Mouse (Mus musculus): ENCODE measurements around the gene Adgrf3. TPM values are rescaled to one million over a fixed set of nuclear protein-coding genes. Genes with fewer than 3 reads are reported as not detected.
"Not testable (repeated sequence)": the region's sequence is repeated elsewhere in the genome, so short reads cannot be mapped to it uniquely, and the experiment has no call there.

Gene Adgrf3
- polyA plus RNA-seq, 1 experiment from 2014 or later, result 0.18 TPM

DNA sequence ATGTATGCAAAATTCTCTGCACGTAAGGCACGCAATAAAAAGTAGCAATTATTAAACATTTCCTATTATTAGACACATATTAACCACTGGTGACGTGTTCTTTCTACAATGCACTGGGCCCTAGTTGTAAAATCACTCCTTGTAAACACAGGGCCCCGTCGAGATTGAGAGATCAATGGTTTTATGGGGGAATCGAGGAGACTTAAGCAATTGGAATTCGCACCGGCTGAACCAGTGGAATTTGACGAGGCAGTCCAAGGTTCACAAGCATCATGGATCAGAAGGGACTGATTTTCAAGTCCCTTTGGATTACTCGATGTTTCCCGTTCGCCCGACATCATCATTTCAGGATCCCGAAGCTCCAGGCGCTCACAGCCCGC, 26.4 kb upstream of the Adgrf3 start:
- H3K4me2 ChIP-seq (replicated peaks), result peak overlapping the region; percentile 74

DNA sequence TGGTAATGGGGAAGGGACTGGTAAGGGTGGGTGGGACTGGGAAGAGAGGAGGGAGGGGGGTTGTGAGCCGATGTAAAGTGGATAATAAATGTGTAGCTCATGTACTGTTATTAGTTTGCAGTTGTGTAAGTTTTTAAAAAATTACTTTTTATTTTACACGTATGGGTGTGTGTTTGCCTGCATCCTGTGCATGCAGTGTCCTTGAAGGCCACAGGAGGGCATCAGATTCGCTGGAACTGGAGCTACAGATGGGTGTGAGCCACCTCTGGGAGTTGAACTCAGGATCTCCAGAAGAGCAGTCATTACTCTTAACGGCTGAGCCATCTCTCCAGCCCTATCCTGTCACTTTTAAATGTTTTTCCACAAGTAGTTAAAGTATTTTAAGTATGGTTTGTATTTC, 25.4 kb upstream of the Adgrf3 start:
- no peak overlapping the region for H3K4me2 ChIP-seq (replicated peaks)
- H3K36me3 ChIP-seq, result 0 out of 2 replicates have a peak, but pooled peaks cover 2% of the 10 kb centered on the region
- H3K27me3 ChIP-seq, result no peaks in the 10 kb centered on the region
- H3K9me3 ChIP-seq, result no peaks in the 10 kb centered on the region
- no peak overlapping the region for H3K9ac ChIP-seq
- peaks cover 14% of the 10 kb centered on the region for H3K4me1 ChIP-seq
- no peak for ATAC-seq (ENCODE audit: insufficient number of reproducible peaks, insufficient read depth, low FRiP score, low TSS enrichment)
- WGBS, result 80% methylated on average over 4 of the region's 4 CpGs
- H3K4me3 ChIP-seq, result no peak overlapping the region
- H3K27ac ChIP-seq, result no peak overlapping the region

More for the DNA sequence above, 26.4 kb upstream of the Adgrf3 start:
- no peak for ATAC-seq (ENCODE audit: insufficient number of reproducible peaks, insufficient read depth, low FRiP score, low TSS enrichment)
- peak overlapping the region; percentile 63 for H3K9ac ChIP-seq
- peaks cover 14% of the 10 kb centered on the region for H3K4me1 ChIP-seq
- H3K27me3 ChIP-seq, result no peaks in the 10 kb centered on the region
- H3K36me3 ChIP-seq, result 0 out of 2 replicates have a peak, but pooled peaks cover 2% of the 10 kb centered on the region
- peak overlapping the region; percentile 67 for H3K4me3 ChIP-seq
- peak overlapping the region; percentile 72 for H3K27ac ChIP-seq
- no peaks in the 10 kb centered on the region for H3K9me3 ChIP-seq
- WGBS, result 49% methylated on average over 16 of the region's 16 CpGs

DNA sequence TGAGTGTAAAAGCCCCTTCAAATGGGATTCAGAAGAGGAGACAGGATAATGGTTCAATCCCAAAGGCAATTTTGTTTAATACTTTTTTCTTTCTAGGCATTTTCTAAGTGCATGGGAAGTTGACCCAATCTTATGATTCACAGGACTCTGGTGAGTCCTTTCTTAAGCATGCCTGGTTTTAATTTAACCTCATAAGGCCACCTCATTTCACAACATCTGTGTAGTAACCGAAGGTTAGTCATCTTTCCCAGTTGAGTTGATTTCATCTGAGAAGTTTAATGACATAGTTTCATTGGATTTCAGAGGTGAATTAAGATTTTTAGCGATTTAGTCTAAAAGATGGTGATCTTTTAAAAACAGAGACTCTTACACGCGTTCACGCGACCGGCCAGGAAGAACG, 17.2 kb upstream of the Adgrf3 start:
- H3K4me1 ChIP-seq, result no peaks in the 10 kb centered on the region
- H3K27ac ChIP-seq, result no peak overlapping the region
- 96% methylated on average over 8 of the region's 8 CpGs for WGBS

DNA sequence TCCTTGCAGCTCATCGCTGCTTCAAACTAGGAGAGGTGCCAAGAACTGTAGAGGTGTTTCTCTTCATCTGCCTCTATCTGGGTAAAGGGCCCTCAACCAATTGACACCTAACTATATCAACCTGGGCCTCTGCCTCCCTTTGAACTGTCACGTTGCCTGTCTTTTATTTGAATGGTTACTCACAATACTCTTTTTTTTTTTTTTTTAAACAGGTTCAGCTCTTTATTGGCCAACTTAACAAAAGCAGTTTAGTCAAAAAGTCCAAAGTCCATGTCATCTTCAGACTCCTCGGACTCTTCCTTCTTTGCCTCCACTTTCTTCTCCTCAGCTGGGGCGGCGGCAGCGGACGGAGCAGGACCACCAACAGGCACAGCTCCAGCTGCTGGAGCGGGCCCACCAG, 15.1 kb upstream of the Adgrf3 start:
- Histone ChIP-seq H3K4me1 (no peaks in the 10 kb centered on the region), H3K9ac (no peak overlapping the region), H3K9me3 (no peaks in the 10 kb centered on the region), H3K4me2 (replicated peaks) (no peak overlapping the region), H3K27me3 (no peaks in the 10 kb centered on the region), H3K36me3 (no peaks in the 10 kb centered on the region), H3K27ac (no peak overlapping the region), H3K4me3 (no peak overlapping the region)
- no peak for ATAC-seq (ENCODE audit: insufficient number of reproducible peaks, insufficient read depth, low FRiP score, low TSS enrichment)
- 92% methylated on average over 8 of the region's 8 CpGs for WGBS

More for the DNA sequence above, 17.2 kb upstream of the Adgrf3 start:
- Histone ChIP-seq H3K9ac (no peak overlapping the region), H3K27me3 (no peaks in the 10 kb centered on the region), H3K4me2 (replicated peaks) (no peak overlapping the region), H3K36me3 (no peaks in the 10 kb centered on the region), H3K9me3 (no peaks in the 10 kb centered on the region), H3K4me3 (no peak overlapping the region)
- ATAC-seq (ENCODE audit: insufficient number of reproducible peaks, insufficient read depth, low FRiP score, low TSS enrichment), result no peak

DNA sequence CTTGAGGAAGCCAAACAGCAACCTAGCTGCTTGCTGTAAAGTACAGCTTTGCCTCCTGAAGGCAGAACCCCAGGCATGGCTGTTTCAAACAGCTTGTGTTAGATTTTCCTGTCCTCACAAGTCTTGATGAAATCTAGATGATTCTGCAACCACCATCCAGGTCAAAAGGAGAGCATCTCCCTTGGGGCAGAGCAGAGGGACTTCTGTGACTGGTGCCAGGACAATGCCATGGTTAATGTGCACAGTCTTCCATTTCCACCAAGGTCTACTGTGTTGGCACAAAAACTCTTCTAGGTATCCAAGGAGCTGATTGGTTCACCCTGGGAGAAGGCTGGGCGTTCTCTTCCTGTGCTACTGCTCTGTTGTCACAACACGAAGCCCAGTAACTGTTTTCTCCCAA, 14.2 kb upstream of the Adgrf3 start:
- H3K9ac ChIP-seq, result no peak overlapping the region
- H3K4me1 ChIP-seq, result no peaks in the 10 kb centered on the region
- no peak for ATAC-seq (ENCODE audit: insufficient number of reproducible peaks, insufficient read depth, low FRiP score, low TSS enrichment)
- H3K4me2 ChIP-seq (replicated peaks), result no peak overlapping the region
- H3K27ac ChIP-seq, result no peak overlapping the region
- WGBS, result 89% methylated on average over 2 of the region's 2 CpGs
- H3K27me3 ChIP-seq, result no peaks in the 10 kb centered on the region
- no peaks in the 10 kb centered on the region for H3K9me3 ChIP-seq
- H3K4me3 ChIP-seq, result no peak overlapping the region
- H3K36me3 ChIP-seq, result no peaks in the 10 kb centered on the region

DNA sequence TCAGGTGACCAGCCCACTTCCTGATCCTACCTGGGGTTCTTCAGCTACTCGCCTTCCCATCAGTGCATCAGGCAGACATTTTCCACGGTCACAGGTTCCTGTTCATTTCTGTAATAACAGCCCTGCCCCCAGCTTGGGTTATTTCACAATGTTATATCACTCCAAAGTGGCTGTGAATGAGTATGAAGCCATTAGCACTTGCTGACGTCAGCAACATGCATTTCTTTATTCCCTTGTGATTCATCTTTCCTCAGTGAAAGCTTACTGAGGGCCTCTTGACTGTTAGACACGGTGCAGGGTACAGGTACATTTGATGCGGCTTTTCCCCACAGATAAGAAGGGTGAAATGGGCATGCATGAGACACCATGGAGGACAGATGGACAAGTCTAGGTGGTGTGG, 10.4 kb upstream of the Adgrf3 start:
- 70% methylated on average over 5 of the region's 5 CpGs for WGBS
- ATAC-seq (ENCODE audit: insufficient number of reproducible peaks, insufficient read depth, low FRiP score, low TSS enrichment), result no peak
- Histone ChIP-seq H3K9ac (no peak overlapping the region), H3K4me3 (no peak overlapping the region), H3K27me3 (no peaks in the 10 kb centered on the region), H3K4me1 (no peaks in the 10 kb centered on the region), H3K27ac (no peak overlapping the region), H3K36me3 (no peaks in the 10 kb centered on the region), H3K9me3 (no peaks in the 10 kb centered on the region), H3K4me2 (replicated peaks) (no peak overlapping the region)

DNA sequence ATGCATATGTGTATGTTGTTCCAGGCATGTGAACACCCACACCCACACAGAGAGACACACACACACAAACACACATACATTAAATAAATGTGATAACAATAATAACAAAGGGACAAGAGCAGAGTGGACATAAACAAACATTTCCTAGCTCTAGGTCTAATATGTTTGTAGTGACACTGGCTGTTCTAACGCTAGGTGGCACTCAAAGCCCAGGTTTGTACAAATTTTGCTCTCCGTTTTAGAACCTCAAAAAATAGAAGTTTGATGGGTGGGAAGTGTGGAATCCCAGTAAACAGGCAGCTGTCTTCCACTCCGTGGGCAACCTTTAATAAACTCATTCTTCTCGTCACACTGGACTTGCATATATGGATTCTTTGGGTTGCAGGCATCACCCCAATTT, 9.4 kb upstream of the Adgrf3 start:
- Histone ChIP-seq H3K9me3 (no peaks in the 10 kb centered on the region), H3K27me3 (no peaks in the 10 kb centered on the region), H3K9ac (no peak overlapping the region), H3K36me3 (no peaks in the 10 kb centered on the region), H3K4me3 (no peak overlapping the region), H3K4me1 (no peaks in the 10 kb centered on the region), H3K4me2 (replicated peaks) (no peak overlapping the region), H3K27ac (no peak overlapping the region)
- no peak for ATAC-seq (ENCODE audit: insufficient number of reproducible peaks, insufficient read depth, low FRiP score, low TSS enrichment)
- 14% methylated on average over 4 of the region's 4 CpGs for WGBS

DNA sequence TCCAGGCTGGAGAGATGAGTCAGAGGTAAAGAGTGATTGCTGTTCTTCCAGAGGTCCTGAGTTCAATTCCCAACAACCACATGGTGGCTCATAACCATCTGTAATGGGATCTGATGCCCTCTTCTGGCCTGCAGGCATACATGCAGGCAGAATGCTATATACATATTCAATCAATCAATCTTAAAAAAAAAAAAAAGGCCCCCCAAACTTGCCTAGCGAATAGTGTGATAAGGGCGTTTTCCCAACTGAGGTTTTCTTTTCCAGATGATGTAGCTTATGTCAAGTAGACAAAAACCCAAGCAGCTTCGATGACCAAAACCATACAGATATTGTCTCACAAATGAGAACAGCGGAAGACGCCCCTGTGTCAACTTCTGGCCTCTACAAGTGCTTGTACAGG, 5.2 kb upstream of the Adgrf3 start:
- H3K9me3 ChIP-seq; H3K36me3 ChIP-seq; H3K27ac ChIP-seq; H3K4me1 ChIP-seq; H3K4me2 ChIP-seq (replicated peaks); ATAC-seq (ENCODE audit: insufficient number of reproducible peaks, insufficient read depth, low FRiP score, low TSS enrichment); H3K27me3 ChIP-seq; H3K9ac ChIP-seq; H3K4me3 ChIP-seq: not testable (repeated sequence)
- WGBS, result 90% methylated on average over 5 of the region's 5 CpGs

DNA sequence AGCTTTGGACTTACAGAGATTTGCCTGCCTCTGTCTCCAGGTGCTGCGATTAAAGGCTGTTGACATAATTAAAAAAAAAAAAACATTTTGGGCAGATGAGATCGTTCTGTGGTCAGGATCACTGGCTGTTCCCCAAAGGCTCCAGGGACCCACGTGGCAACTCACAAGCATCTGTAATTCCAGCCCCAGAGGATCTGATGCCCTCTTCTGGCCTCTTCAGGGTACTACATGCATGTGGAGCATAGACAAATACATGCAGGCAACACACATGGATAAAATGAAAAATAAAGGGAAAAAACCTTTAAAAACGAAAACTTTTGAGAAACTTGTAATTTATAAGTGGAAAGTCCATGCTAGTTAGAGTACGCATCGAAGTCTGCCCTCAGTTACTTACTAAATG, 1.8 kb upstream of the Adgrf3 start:
- ATAC-seq (ENCODE audit: insufficient number of reproducible peaks, insufficient read depth, low FRiP score, low TSS enrichment), result no peak

DNA sequence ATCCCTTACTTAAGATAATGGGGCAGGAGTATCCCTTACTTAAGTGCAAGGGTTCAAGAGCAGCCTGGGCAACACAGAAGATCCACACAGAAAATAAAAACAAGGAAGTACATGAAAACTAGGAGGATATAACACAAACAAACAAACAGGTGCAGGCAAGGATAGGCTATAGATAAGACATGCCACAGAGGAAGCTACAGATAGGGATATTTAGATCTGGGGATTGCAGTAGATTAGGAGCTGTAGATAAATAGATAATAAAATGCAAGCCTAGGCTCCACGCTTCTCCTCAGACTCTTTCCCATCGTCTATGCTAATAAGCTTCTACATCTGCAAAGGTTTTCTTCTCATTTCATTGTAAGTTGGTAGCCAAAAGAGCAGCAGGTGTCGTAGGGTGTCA, 488 bp downstream of the Adgrf3 start:
- Histone ChIP-seq H3K27ac (no peak overlapping the region), H3K4me3 (no peak overlapping the region), H3K4me2 (replicated peaks) (no peak overlapping the region), H3K36me3 (no peaks in the 10 kb centered on the region), H3K4me1 (no peaks in the 10 kb centered on the region), H3K27me3 (no peaks in the 10 kb centered on the region), H3K9ac (no peak overlapping the region), H3K9me3 (no peaks in the 10 kb centered on the region)
- WGBS, result 65% methylated on average over 3 of the region's 3 CpGs
- ATAC-seq (ENCODE audit: insufficient number of reproducible peaks, insufficient read depth, low FRiP score, low TSS enrichment), result no peak

More for the DNA sequence above, 1.8 kb upstream of the Adgrf3 start:
- H3K4me1 ChIP-seq, result no peaks in the 10 kb centered on the region
- WGBS, result 66% methylated on average over 6 of the region's 6 CpGs
- no peaks in the 10 kb centered on the region for H3K36me3 ChIP-seq
- no peak overlapping the region for H3K9ac ChIP-seq
- H3K27ac ChIP-seq, result no peak overlapping the region
- H3K4me3 ChIP-seq, result no peak overlapping the region
- no peaks in the 10 kb centered on the region for H3K9me3 ChIP-seq
- H3K4me2 ChIP-seq (replicated peaks), result no peak overlapping the region
- no peaks in the 10 kb centered on the region for H3K27me3 ChIP-seq

DNA sequence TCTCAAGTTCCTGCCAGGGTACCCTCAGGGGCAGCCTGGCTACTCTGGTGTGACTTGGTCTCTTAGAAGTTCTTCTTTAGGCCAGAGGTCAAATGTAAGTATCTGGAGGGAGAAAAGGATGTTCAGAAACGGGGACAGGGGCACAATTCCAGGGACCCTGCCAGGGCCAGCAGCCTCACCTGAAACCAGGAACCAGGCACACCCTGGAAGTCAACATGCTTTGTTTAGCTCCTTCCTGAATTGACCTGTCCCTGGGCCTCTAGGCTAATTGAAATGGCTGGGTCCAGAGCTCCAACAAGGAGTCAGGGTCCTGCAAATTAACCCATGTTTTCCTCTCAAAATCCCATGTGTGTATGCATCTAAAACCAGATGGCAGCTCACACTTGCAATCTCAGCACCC, 1.1 kb downstream of the Adgrf3 start:
- Histone ChIP-seq H3K4me1 (no peaks in the 10 kb centered on the region), H3K9me3 (no peaks in the 10 kb centered on the region), H3K27me3 (no peaks in the 10 kb centered on the region), H3K4me3 (no peak overlapping the region), H3K36me3 (no peaks in the 10 kb centered on the region), H3K9ac (no peak overlapping the region), H3K27ac (no peak overlapping the region), H3K4me2 (replicated peaks) (no peak overlapping the region)
- WGBS, result 68% methylated on average over 1 of the region's 1 CpGs
- no peak for ATAC-seq (ENCODE audit: insufficient number of reproducible peaks, insufficient read depth, low FRiP score, low TSS enrichment)

DNA sequence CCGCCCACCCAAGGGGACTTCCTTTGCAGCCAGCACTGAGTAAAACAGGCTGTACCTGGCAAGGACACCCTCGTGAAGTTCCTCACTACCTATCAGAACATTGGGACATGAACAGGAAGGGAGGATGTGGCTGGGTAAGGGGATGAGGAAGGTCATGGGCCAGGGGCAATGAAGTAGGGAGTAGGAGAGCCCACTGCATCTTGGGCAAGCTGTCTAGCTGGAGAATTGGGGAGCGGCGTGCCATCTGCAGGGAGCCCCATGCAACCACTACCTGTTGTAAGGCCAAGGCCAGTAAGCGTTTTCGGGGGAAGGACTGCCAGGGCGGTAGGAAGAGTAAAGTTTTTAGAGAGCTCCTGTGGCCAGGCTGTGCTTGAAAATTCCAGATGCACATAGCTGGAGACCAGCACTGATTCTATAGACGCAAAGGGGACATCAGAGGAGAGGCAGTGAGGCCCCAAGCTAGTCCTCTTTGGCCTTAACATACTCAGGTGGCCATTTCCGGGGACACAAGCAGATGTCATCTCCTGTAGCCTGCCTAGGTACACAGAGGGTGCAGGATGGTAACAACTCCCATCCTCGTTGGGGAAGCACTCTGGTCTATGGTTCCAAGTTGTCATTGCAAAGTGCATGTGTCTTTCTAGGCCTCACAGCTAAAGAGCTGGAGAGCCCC, 2.2 kb downstream of the Adgrf3 start:
- 78% methylated on average over 10 of the region's 10 CpGs for WGBS
- no peak overlapping the region for H3K4me2 ChIP-seq (replicated peaks)
- no peak for ATAC-seq (ENCODE audit: insufficient number of reproducible peaks, insufficient read depth, low FRiP score, low TSS enrichment)
- H3K27me3 ChIP-seq, result no peaks in the 10 kb centered on the region
- H3K9ac ChIP-seq, result no peak overlapping the region
- no peak overlapping the region for H3K27ac ChIP-seq
- H3K4me3 ChIP-seq, result no peak overlapping the region
- H3K9me3 ChIP-seq, result no peaks in the 10 kb centered on the region
- H3K4me1 ChIP-seq, result no peaks in the 10 kb centered on the region
- H3K36me3 ChIP-seq, result no peaks in the 10 kb centered on the region

DNA sequence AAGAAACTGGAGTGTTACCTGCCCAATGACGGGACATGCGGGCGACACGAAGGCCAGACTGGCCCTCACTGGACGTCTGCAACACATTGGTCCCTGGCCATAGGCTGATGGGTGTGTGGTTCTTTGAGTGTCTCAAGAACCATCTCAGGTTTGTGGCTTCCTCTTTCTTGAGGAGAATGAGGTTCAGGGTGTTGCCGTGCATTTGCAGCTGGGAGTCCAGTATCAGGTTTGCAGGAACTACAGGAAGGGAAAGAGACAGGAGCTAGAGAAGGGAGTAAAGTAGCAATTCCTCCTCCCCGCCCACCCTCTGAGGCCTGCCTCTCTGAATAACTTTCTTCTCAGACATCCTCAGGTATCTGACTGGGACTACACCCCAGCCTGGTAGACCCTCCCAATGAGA, 3.3 kb downstream of the Adgrf3 start:
- Histone ChIP-seq H3K27me3 (no peaks in the 10 kb centered on the region), H3K4me1 (no peaks in the 10 kb centered on the region), H3K9ac (no peak overlapping the region), H3K36me3 (no peaks in the 10 kb centered on the region), H3K9me3 (no peaks in the 10 kb centered on the region), H3K4me2 (replicated peaks) (no peak overlapping the region), H3K27ac (no peak overlapping the region), H3K4me3 (no peak overlapping the region)
- WGBS, result 85% methylated on average over 7 of the region's 7 CpGs
- ATAC-seq (ENCODE audit: insufficient number of reproducible peaks, insufficient read depth, low FRiP score, low TSS enrichment), result no peak
